Mouse (Mus musculus): ENCODE data around the gene Fzd7. TPM values are rescaled to one million over a fixed set of nuclear protein-coding genes. Genes with fewer than 3 reads are reported as not detected.
A peak's percentile ranks its signal among the peaks of the same experiment; 100 is the strongest.

Gene Fzd7
- polyA plus RNA-seq, 1 experiment from 2014 or later, result 2.6 TPM

DNA sequence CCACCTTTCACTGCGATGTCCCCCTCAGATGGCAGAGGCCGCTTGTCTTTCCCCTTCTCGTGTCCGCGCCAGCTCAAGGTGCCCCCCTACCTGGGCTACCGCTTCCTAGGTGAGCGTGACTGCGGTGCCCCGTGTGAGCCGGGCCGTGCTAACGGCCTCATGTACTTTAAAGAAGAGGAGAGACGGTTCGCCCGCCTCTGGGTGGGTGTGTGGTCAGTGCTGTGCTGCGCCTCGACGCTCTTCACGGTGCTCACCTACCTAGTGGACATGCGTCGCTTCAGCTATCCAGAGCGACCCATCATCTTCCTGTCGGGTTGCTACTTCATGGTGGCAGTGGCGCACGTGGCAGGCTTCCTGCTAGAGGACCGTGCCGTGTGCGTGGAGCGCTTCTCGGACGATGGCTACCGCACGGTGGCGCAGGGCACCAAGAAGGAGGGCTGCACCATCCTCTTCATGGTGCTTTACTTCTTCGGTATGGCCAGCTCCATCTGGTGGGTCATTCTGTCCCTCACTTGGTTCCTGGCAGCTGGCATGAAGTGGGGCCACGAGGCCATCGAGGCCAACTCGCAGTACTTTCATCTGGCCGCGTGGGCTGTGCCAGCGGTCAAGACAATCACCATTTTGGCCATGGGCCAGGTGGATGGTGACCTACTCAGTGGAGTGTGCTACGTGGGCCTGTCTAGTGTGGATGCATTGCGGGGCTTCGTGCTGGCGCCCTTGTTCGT lies 1.5 kb downstream of the Fzd7 start:
- TF ChIP-seq CTCF (IDR thresholded peaks at IDR 0.05; ENCODE audit: low read depth), result peak; percentile 95
- H3K4me1 ChIP-seq (replicated peaks; ENCODE audit: control insufficient read depth, insufficient read depth, low read length), result peaks cover 11% of the 10 kb centered on the region
- H3K36me3 ChIP-seq (ENCODE audit: control insufficient read depth, insufficient read depth), result no peaks in the 10 kb centered on the region; the same call in 1 of the 2 replicates
- peak overlapping the region; percentile 60 for H3K9ac ChIP-seq (ENCODE audit: low read depth, low read length)
- no peaks in the 10 kb centered on the region for H3K9me3 ChIP-seq (ENCODE audit: control insufficient read depth)
- WGBS, result 3% methylated on average over 46 of the region's 46 CpGs
- H3K27me3 ChIP-seq (replicated peaks; ENCODE audit: control insufficient read depth, insufficient read depth, low read length), result no peaks in the 10 kb centered on the region
- H3K27ac ChIP-seq (ENCODE audit: low read depth, low read length), result no peak overlapping the region; the same call in 1 of the 2 replicates
- peak overlapping the region; percentile 97 for H3K4me2 ChIP-seq (replicated peaks; ENCODE audit: low read depth)
- H3K4me3 ChIP-seq (ENCODE audit: low read depth, low read length), result peak overlapping the region; percentile 61
- no peak for ATAC-seq

DNA sequence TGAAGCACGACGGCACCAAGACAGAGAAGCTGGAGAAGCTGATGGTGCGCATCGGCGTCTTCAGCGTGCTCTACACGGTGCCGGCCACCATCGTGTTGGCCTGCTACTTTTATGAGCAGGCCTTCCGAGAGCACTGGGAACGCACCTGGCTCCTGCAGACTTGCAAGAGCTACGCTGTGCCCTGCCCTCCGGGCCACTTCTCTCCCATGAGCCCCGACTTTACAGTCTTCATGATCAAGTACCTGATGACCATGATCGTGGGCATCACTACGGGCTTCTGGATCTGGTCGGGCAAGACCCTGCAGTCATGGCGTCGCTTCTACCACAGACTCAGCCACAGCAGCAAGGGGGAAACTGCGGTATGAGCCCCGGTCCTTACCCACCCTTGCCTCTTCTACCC lies 2.1 kb downstream of the Fzd7 start:
- H3K27ac ChIP-seq (ENCODE audit: low read depth, low read length), result no peak overlapping the region
- H3K36me3 ChIP-seq (ENCODE audit: control insufficient read depth, insufficient read depth), result no peaks in the 10 kb centered on the region; the same call in 1 of the 2 replicates
- no peak overlapping the region; the same call in 1 of the 2 replicates for H3K9ac ChIP-seq (ENCODE audit: low read depth, low read length)
- WGBS, result 23% methylated on average over 21 of the region's 21 CpGs
- peak overlapping the region; percentile 61 for H3K4me3 ChIP-seq (ENCODE audit: low read depth, low read length)
- no peaks in the 10 kb centered on the region for H3K9me3 ChIP-seq (ENCODE audit: control insufficient read depth)
- H3K27me3 ChIP-seq (replicated peaks; ENCODE audit: control insufficient read depth, insufficient read depth, low read length), result no peaks in the 10 kb centered on the region
- H3K4me1 ChIP-seq (replicated peaks; ENCODE audit: control insufficient read depth, insufficient read depth, low read length), result peaks cover 11% of the 10 kb centered on the region
- ATAC-seq, result no peak
- no peak for TF ChIP-seq CTCF (IDR thresholded peaks at IDR 0.05; ENCODE audit: low read depth)
- H3K4me2 ChIP-seq (replicated peaks; ENCODE audit: low read depth), result peak overlapping the region; percentile 97

- H3K9ac ChIP-seq (ENCODE audit: low read depth, low read length), result peak overlapping the region; percentile 7; the same call in 1 of the 2 replicates
- H3K27ac ChIP-seq (ENCODE audit: low read depth, low read length), result no peak overlapping the region
- peak overlapping the region; percentile 61 for H3K4me3 ChIP-seq (ENCODE audit: low read depth, low read length)
- no peaks in the 10 kb centered on the region for H3K27me3 ChIP-seq (replicated peaks; ENCODE audit: control insufficient read depth, insufficient read depth, low read length)
- TF ChIP-seq CTCF (IDR thresholded peaks at IDR 0.05; ENCODE audit: low read depth), result no peak
- H3K4me1 ChIP-seq (replicated peaks; ENCODE audit: control insufficient read depth, insufficient read depth, low read length), result peaks cover 11% of the 10 kb centered on the region
- 34% methylated on average over 16 of the region's 16 CpGs for WGBS
- H3K4me2 ChIP-seq (replicated peaks; ENCODE audit: low read depth), result peak overlapping the region; percentile 97
- ATAC-seq, result no peak
- no peaks in the 10 kb centered on the region for H3K9me3 ChIP-seq (ENCODE audit: control insufficient read depth)
- no peaks in the 10 kb centered on the region; the same call in 1 of the 2 replicates for H3K36me3 ChIP-seq (ENCODE audit: control insufficient read depth, insufficient read depth)
Observed at GRCm38 (mm10) chr1:59484791-59485785, 2.9 kb downstream of the Fzd7 start.

DNA sequence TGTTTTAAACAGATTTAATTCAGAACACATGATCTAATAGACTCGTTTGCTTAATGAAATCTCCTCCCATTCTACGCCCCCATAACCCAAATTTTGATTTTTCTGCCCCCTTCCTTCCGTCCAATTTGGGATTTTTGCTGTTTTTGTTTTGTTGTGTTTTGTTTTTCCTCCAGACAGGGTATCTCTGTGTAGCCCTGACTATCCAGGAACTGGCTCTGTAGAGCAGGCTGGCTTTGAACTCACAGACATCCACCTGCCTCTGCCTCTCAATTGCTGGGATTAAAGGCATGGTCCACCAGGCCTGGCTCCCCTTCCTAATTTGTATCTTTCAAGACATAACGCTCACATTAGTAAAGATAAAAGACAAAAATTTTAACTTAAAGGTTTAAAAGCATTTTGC lies 3.6 kb downstream of the Fzd7 start:
- Histone ChIP-seq H3K9me3 (ENCODE audit: control insufficient read depth) (no peaks in the 10 kb centered on the region), H3K4me1 (replicated peaks; ENCODE audit: control insufficient read depth, insufficient read depth, low read length) (peaks cover 11% of the 10 kb centered on the region), H3K4me2 (replicated peaks; ENCODE audit: low read depth) (peak overlapping the region; percentile 97), H3K27ac (ENCODE audit: low read depth, low read length) (no peak overlapping the region), H3K4me3 (ENCODE audit: low read depth, low read length) (peak overlapping the region; percentile 61; the same call in 1 of the 2 replicates), H3K9ac (ENCODE audit: low read depth, low read length) (0 out of 2 replicates have a peak overlapping the region, but pooled peaks have one; percentile 7), H3K36me3 (ENCODE audit: control insufficient read depth, insufficient read depth) (no peaks in the 10 kb centered on the region; the same call in 1 of the 2 replicates), H3K27me3 (replicated peaks; ENCODE audit: control insufficient read depth, insufficient read depth, low read length) (no peaks in the 10 kb centered on the region)
- ATAC-seq, result no peak
- TF ChIP-seq CTCF (IDR thresholded peaks at IDR 0.05; ENCODE audit: low read depth), result no peak
- 64% methylated on average over 4 of the region's 4 CpGs for WGBS

DNA sequence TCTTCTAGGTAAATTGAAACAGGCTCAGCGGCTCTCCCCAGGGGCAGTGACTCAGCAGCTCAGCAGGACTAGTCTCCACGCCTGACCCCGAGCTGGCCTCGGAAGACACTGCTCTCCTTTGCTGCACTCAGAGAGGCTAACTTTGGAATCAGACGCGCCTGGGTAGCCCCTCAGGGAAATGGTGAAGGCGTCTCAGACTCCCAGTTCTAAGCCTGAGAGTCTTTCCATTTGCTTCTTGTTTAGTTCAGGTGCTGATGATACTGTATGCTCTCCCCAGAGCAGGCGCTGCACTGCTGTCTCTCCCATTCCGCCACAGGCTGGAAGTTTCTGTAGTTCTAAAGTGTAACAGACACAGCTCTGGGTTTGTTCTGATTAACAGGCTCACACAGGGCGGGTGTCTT lies 5.4 kb downstream of the Fzd7 start:
- ATAC-seq, result no peak
- no peaks in the 10 kb centered on the region for H3K27me3 ChIP-seq (replicated peaks; ENCODE audit: control insufficient read depth, insufficient read depth, low read length)
- TF ChIP-seq CTCF (IDR thresholded peaks at IDR 0.05; ENCODE audit: low read depth), result no peak
- no peak overlapping the region for H3K9ac ChIP-seq (ENCODE audit: low read depth, low read length)
- H3K4me2 ChIP-seq (replicated peaks; ENCODE audit: low read depth), result peak overlapping the region; percentile 52
- H3K4me3 ChIP-seq (ENCODE audit: low read depth, low read length), result peak overlapping the region; percentile 3; the same call in 1 of the 2 replicates
- no peaks in the 10 kb centered on the region; the same call in 1 of the 2 replicates for H3K36me3 ChIP-seq (ENCODE audit: control insufficient read depth, insufficient read depth)
- WGBS, result 8% methylated on average over 10 of the region's 10 CpGs
- H3K4me1 ChIP-seq (replicated peaks; ENCODE audit: control insufficient read depth, insufficient read depth, low read length), result peaks cover 11% of the 10 kb centered on the region
- H3K9me3 ChIP-seq (ENCODE audit: control insufficient read depth), result no peaks in the 10 kb centered on the region
- H3K27ac ChIP-seq (ENCODE audit: low read depth, low read length), result no peak overlapping the region; the same call in 1 of the 2 replicates

DNA sequence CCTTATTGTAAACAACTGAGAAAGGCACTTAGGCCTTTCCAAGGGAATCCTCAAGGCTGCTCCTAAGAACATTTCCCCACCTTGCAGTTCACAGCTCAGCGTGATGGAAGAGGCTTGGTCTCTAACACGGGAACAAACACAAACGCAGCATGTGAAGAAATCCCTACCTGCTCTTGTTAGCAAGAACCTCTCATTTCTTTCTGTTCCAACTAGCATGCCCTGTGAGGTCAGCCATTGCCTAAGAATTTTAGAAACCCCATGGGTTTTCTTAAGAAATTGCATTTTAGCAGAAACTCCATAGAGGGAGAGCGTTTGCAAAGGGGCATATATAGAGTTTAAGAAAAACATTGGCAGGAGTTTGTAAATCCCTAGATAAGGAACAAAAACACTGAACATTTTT lies 6.3 kb downstream of the Fzd7 start:
- no peaks in the 10 kb centered on the region; the same call in 1 of the 2 replicates for H3K36me3 ChIP-seq (ENCODE audit: control insufficient read depth, insufficient read depth)
- peaks cover 9% of the 10 kb centered on the region for H3K4me1 ChIP-seq (replicated peaks; ENCODE audit: control insufficient read depth, insufficient read depth, low read length)
- H3K27me3 ChIP-seq (replicated peaks; ENCODE audit: control insufficient read depth, insufficient read depth, low read length), result no peaks in the 10 kb centered on the region
- no peak for TF ChIP-seq CTCF (IDR thresholded peaks at IDR 0.05; ENCODE audit: low read depth)
- ATAC-seq, result no peak
- no peak overlapping the region for H3K9ac ChIP-seq (ENCODE audit: low read depth, low read length)
- H3K9me3 ChIP-seq (ENCODE audit: control insufficient read depth), result no peaks in the 10 kb centered on the region
- H3K4me2 ChIP-seq (replicated peaks; ENCODE audit: low read depth), result no peak overlapping the region
- H3K4me3 ChIP-seq (ENCODE audit: low read depth, low read length), result no peak overlapping the region
- no peak overlapping the region for H3K27ac ChIP-seq (ENCODE audit: low read depth, low read length)
- 45% methylated on average over 4 of the region's 4 CpGs for WGBS
